Mouse (Mus musculus) cerebellum, adult 2 months (tissue): ENCODE measurements at regions not wholly inside any gene's neighbourhood (a gene's known extent, or its start where the extent isn't known, plus 50 kb on each side); places are given as distances from the start of the nearest gene placed in this dataset.

Experiments used
- CTCF ChIP-seq: fragments of 200-500 bp; IDR thresholded peaks from 2 replicates; pipeline ENCODE4 v1.5.1; 2011; ENCODE audit warnings: low read depth, mild to moderate bottlenecking, control low read depth, low read length, moderate library complexity, borderline replicate concordance; ENCODE audit not compliant: insufficient read depth
- POLR2A ChIP-seq: fragments of 200-500 bp; IDR thresholded peaks from 2 replicates; pipeline ENCODE4 v1.6.1; 2011; ENCODE audit warnings: low read length, control low read depth, borderline replicate concordance; ENCODE audit not compliant: insufficient read depth

- TF ChIP-seq CTCF (no peak), POLR2A (no peak)
Measured at GRCm38 (mm10) chr8:46921585-46921984, 65.1 kb upstream of the Enpp6 start.
